Mouse (Mus musculus) spleen, postnatal 14 days (tissue): ENCODE results near the gene Pcdh15.

Experiments used
- DNase-seq, 2 experiments: peaks; one replicate each; pipeline ENCODE4 v3.0.0; 2021 to 2022; ENCODE audit warnings: low spot score in 2 of 2

Pcdh15 gene

DNA sequence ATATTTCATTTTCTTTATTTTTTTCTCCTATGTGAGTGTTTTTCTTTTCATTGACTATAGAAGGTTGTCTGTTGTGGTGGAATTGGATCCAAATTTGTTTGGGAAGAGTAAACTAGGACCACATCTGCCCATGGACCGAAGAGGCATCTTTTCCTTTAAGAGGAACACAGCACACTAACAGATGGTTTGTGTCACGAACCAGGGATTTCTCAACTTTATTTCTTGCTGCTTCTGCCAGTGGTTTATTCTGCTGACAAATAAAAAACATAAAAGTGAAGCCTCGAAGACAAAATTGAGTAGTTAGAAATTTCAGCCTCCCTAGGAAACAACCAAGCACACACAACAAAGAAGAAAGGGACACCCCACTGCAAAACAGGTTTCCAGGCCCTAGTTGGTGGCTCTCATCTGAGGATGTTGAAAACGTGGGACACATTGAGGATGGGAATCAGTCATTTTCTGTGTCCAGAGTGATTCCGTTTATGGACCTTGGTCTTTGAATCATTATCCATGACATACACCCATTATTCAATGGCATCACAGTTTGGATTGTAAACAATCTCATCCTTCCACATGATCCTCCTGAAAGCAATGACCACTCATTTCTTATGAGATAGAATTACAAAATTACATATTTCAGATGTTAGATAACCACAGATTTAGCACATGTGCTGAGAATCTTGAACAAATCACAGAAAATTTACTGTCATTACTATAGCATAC is 1206.5 kb downstream of the Pcdh15 start:
- DNase-seq: no peak

DNA sequence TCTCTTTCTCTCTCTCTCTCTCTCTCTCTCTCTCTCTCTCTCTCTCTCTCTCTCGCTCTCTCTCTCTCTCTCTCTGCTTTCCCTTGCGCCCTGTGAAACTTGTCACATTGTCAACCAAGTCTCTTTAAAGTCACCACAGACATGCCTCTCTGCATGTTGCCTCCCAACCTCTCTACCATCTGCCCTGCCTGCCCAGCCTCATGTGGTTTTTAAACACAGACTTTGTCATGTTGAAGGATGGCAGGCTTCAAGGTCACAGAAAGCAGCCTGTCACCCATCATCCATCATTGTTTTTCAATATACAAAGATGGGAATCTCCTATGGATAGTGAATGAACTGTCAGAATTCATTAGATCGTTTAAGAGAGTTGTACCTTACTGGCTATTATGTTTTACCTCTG is 1207.9 kb downstream of the Pcdh15 start:
- DNase-seq: no peak

DNA sequence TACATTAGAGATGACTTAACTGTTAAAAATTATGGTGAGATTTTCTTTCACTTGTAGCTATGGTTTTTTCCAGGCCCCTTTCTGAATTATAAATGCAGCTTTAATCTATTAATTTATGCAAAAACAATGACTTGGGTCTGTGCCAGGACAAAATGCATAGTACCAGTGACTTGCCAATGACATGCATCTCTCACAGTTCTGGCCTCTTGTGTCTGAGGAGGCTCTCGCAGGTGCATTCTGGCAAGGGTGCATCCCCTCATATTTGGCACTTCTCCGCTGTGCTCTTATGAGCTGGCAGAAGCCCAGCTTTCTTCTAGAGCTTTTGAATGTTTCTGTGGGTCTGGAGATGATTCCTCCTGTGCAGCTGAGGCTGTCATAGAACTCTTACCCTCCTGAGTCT is 1216.9 kb downstream of the Pcdh15 start:
- no peak for DNase-seq

DNA sequence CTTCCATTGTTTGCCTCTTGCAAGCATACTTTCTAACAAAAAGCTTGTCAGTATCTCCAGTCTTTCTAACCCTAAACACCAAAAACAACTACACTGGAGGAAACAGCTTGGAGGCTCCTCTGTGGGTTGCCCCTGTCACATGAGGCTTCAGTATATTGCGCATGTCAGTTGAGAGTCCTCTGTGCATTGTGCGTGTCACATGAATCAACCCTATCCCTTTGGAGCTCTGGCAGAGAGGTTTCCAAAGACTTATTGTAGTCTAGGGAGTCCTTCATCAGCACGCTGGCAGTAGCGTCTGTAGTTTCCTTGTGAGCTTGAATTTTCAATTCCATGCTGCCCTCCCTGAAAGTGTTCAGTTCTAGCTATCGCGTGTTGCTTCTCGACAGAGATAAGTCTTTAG is 1236.3 kb downstream of the Pcdh15 start:
- no peak for DNase-seq

DNA sequence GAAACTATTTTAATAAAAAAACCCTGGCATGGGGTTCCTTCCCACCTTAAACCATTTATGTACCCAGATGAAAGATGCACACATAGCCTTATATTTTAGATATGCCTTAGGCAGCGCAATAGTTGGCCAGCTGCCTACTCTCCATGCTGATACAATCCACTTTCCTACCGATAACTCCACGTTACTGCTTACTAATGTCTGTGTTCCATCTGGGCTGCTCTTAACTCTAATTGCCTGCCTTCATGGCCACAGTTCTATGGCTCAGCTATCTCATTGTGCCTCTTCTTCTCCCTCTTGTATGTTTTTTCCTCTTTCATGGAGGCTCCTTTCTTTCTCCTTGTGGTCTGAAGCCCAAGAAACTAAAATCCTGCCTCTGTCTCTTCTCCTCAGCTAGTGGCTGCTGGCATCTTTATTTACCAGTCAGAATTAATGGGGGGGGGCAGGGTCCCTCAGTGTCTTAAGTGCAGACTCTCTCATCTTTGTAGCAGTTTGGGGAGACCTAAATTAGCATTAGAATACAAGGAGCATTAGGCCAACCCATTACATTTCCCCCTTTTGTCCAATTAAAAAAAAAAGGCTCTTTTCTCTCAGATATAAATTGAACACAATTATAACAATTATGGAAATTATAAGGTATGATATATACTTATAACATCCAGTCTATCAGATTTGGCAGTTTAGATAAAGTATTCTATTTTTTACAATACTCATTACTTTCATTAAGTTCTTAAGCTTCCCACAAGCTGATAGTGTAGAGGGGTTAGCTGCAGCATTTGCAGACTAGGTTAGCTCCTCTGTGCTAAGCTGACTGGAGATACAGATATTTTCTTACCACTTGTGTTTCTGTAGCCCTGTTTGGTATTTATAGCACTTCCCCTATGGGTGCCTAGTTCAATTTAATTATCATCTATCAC is 1240.4 kb downstream of the Pcdh15 start:
- DNase-seq: no peak

DNA sequence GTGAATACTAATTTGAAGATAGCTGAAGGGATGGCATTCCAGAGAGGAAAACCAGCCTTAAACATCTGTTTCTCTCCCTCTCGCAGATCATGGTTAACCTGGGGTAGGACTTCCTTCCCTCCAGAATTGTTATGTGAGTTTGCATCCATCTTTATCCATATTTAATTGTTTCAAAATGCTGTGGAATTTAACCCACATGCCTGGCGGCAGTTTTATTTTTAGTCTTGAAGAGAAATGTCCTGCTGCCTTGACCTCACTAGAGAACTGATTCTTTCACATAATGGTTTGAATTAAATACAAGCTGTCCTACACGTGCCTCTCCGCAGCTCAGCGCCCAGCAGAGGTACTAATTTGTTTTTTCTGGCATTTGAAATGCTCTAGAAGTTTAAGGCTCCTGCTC is 1260.4 kb downstream of the Pcdh15 start:
- DNase-seq: no peak

DNA sequence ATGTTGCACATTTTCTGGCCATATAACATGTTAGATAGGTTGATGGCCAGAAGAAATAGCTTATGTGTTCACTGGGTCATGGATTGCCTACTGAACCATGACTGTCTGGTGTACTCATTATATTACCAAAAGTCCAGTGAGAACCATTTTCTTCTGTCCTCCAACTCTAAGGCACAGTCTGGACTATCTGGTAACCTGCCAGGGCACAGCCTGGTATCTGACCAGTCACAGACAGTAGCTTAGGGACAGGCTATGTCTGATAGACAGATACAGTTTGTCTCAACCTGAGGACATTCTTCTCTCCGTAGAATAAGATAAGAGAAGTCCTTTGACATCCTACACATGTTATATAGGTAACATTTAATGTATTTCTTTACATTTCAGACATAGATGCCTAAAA is 1279.6 kb downstream of the Pcdh15 start:
- no peak for DNase-seq

DNA sequence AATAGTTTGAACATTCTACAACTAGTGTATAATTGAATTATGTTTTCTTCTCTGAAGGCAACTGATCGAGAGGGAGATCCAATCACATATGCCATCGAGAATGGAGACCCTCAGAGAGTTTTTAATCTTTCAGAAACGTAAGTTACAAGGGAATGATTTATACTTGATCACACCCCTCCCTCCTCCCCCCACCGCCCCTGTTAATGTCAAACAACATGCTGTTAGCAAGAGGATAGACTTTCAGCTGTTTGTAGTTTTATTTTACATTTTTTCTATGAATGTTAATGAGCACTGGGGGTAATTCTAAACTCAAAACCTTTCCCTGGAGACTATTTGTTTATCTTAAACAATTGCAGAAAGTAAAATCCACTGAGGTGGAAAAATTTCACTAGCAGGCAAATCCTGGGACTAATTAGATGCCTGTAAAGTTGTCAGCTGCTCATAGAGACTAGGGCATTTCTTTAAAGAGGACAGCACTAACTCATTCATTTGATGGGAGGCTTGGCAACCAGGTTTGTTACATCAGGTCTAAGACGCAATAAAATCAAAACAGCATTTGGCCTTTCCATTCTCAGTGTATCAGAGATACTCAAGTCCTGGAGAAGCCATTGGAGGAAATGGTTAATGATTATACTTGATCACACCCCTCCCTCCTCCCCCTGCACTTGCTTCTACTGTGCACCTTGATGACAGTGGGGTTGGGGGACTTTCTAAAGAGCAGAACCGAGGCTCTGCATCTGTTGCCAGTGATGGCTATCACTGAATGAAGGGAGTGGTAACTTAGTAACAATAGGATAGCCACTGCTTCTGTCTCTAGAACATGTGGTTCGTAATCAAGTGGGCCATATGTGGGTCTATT is 1280.4 kb downstream of the Pcdh15 start:
- no peak for DNase-seq

DNA sequence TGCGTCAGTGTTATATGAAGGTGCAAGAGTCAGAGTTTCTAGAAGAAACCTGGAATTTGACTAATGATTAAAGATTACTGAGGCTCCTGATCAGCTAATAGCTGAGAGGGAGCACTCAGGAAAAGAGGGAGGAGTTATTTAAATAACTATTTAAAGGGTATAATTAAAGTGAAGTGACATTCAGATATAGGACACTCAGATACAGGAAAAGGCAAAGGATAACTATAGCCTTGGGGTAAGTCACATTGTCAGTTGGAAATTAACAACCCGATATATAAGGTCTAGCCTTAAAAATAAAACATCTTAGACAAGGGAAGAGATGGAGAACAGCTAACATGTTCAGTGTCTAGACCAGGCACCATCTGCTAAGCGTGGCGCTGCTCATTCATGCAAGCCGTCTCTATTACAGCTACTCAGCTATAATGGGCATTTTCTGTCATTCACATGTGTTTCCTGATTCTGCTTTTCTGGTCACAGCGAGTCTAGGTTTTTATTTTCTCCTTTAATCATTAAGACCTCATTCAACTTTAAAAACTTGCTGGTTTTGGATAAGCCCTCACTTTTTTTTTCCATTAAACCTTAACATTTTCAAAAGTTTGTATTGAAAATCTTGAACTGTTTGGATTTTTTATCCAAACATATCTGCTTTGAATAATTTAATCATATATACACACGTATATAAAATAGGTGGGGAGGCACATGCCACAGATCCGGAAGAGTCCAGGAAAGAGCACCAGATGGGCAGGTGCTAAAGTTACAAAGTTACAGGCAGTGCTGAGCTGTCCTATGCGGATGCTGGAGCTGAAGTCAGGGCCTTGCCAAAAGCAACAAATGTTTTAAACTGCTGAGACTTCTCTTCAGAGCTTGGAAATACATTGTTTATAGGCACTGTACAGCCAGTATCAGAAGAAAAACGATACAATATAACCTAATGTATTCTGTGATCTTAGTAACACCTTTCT is 1288.7 kb downstream of the Pcdh15 start:
- no peak for DNase-seq

DNA sequence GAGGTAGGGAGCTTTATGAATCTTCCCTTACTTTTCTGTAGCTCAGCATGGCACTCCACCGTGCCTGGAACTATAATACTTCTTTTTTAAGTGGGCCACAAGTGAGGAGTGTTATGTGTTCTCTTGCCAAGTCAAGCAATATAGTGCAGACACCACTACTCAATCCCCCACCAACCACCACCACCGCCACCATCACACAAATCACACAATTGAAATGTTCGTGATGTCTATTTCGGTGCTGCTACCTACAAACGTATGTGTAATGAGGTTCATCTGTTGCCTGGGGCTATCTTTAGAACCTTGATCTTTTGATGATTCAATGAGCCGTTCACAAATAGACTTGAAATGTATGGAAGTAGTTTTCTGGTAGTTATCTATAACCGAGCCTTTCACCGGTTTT is 1304.0 kb downstream of the Pcdh15 start:
- no peak for DNase-seq

DNA sequence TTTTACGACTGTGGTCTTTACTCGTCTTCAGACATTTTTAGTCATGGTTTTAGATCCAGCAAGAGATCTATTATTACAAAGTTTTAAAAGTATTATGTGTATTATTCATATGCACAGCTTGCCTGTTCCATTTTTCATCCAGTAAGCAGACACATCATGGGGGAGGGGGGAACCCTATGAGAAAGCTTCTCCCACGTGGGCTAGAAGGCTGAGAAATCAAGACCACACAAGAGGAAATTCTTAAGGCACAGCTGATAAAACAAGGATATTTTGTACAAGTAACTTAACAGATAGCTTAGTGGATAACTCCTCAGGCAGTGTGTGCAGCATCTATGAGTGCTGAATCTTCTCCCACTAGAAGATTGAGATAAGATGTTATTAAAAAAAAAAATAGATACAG is 1314.9 kb downstream of the Pcdh15 start:
- DNase-seq: no peak

DNA sequence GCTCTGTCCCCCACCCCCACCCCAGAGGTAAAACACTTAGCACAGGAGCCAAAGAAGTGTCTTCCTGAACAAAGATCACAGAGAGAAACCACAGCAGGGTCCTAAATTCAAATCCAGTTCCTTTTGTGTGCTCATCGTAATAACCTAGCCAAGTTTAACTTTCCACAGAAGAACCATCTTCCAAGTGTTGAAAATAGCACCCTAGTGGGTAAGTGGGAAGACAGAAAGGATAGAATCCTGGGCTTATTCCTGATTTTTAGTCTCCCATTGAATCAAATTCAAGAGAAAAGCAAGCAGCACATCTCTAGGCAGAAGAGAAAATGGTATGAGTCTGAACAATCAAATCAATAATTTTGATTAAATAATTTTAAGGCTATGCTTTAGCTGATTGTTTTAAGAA is 1315.8 kb downstream of the Pcdh15 start:
- no peak for DNase-seq

DNA sequence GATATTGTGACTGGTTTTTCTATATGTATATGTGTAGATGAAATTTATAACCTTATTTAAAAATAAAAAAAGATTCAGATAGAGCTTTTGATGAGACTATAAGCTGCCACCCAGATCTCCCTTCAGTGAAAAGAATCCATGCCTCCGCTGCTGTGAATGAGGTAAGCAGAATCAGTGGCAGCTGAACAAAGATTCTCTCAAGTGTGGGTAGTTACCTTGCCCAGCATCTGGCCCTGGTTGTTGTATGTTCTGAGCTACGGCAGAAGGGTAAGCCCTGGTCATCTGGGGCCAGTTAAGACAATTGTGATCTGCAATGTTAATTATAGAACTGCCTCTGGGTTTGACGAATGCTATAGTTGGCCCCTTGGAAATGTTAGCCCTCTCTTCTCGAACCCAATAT is 1316.2 kb downstream of the Pcdh15 start:
- no peak for DNase-seq

DNA sequence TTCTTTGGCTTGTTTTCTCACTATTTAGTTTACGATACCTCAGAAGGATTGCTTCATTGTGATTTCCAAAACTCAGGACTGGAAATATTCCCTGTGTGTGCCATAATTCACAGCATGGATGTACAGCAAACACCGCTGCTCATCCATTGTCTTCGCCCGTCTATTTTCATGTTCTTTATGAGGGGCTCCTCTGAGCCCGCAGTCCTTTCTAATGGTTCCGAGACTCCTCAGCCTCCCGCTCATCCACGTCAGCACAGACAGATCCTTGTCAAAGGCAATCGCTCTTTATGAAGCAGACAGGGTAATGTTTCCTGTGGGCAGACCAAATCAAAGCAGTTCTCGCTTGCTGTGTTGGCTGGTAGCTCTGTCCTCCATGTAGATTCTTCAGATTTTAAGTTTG is 1316.8 kb downstream of the Pcdh15 start:
- DNase-seq: no peak

DNA sequence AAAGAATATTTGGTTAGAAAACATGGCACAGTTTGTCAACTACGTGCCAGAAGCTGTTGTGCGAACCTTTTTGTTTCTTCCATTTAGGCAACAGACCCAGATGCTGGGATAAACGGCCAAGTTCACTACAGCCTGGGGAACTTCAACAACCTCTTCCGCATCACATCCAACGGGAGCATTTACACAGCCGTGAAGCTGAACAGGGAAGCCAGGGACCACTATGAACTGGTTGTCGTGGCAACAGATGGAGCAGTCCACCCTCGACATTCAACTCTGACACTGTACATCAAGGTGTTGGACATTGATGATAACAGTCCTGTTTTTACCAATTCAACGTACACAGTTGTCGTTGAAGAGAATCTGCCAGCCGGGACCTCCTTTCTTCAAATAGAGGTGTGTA is 1350.9 kb downstream of the Pcdh15 start:
- DNase-seq: no peak

DNA sequence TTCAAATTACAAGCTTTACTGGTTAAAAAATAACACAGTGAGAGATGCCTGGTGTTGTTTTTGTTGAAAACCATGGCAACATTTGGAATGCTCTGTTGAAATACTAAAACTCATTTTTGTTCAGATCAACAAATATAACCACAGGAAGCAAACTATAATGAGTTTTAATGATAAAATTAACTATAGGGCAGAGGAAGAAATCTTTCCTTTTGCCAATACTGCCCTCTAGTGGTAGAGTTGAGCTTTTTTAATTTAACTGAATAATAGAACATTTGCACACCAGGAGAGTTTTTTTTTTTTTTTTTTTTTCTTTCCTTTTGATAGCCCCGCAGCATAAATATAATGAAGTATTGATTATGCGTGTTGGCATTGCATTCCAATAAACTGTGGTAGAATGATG is 1364.8 kb downstream of the Pcdh15 start:
- DNase-seq: no peak

DNA sequence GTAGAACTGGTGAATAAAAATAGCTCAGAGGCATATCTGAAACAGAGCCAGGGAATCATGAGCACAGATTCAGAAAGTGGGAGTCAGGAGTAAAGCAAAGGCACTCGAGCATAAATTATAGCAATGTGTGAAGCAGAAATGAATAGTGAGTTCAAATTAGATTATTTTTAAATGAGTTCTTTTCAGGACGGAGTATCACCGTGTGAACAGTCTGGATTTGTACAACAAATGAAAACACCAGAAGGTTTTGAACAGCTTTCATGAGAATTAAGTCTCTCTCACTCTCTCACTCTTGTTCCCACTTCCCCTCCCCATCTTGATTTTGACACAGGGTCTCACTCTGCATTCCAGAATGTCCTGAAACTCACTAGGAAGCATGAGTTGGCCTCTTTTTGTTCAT is 1381.6 kb downstream of the Pcdh15 start:
- no peak for DNase-seq

DNA sequence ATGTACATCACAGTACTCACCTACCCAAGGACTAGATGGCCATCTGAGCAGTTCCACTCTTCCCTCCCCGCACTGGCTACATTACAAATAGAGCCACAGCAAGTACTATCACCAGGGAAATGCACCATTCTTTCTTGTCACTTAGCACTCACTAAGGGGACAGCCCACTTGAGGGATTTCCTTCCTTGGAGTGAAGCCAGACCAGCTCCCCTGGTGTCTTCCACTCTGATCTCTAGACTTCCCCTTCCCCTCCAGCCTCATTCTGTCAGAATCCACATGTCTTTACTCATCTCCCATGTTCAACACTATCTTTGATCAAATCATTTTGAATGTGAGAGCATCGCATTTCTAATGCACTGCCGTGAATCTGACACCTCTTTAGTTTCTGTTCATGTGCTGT is 1413.2 kb downstream of the Pcdh15 start:
- DNase-seq: no peak

DNA sequence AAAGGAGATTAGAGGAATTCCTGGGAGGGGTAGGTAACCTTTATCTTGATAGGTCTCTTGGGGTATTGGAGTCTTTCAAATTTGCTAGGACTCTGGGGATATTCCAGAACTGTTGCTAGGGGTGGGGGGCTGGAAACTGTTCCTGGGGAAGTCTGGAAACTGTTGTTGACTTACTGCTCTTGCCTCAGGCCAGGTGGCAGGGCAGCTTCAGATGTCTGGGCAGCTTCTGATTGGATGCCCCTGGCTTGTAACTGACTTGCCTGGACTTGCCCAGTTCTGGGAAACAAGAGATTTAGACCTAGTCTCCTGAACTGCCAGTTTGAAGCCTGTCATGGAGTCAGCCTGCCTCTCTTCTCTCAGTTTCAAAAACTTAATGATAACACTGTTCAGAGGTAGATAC is 1414.6 kb downstream of the Pcdh15 start:
- no peak for DNase-seq

DNA sequence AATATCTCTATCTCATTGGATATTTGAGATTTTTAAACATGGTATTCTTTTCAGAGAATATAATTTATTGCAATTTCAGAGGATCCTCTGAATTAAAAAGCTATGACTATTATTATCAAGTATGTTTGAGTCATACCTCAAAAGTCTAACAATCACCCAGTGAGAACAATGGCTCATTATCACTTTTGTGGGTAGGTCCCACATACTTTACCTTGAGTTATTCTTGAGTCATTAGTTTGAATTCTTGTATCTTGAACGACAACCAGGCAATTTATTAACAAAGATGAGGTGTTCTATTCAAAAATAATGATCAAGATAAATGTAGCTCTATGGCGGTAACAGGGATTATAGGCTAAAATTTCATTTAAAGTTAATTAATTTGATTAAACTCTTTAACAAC is 1439.2 kb downstream of the Pcdh15 start:
- no peak for DNase-seq

DNA sequence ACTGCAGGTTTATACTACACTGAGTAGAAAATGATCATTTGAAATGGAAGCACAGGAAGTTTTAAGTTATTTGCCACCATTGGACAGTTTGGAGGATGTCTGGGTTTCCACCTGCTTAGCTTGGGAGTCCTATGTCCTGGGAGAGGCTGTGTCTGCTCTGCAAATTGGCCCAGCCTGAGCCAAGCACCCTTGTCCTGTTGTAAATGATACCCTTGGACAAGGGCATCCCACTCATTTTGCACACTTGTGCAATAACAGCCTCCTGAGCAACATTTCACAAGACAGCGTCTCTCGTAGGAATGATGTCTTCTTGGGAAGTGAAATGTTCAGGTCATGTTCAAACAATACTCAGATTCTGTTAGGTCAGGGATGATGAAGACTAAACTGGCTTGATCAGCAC is 1456.2 kb downstream of the Pcdh15 start:
- DNase-seq: no peak
